13 mouse cellular contexts compared by ENCODE assay signal in the genomic region with DNA sequence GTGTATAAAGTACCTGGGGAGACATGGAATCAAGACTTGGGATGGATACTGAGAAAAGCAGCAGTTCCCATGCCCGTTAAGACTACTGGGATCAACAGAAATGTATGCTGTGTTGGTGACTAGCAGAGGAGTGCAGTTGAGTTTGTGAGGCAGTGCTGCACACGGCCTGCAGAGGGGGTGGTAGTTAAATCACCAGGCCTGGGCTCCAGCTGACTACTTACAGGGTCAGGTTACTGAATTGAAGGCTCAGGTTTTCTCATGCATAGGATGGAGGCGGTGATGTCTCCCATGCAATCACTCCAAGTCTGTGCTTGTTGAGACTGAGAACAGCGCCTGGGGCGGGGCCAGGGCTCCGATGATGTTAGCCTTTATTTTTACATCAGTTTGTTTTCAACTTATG. TPM values are rescaled to one million over a fixed set of nuclear protein-coding genes. Genes with fewer than 3 reads are reported as not detected.
DNase-seq lines count a peak whose midpoint lies in the region; ATAC-seq and TF ChIP-seq lines count a peak whose summit lies in the region.
"Had no signal": no experiment of that assay in that cellular context is flagged by ENCODE, and none has a peak within 500 bp of the region (broad histone marks: within the 10 kb centered on the region; RNA-seq: fewer than 3 reads in every experiment).

No protein-coding gene starts in this region.

- no peaks in the 10 kb centered on the region for H3K9me3 ChIP-seq in kidney, embryonic 14.5 days (ENCODE audit: control insufficient read depth, low read length)
- H3K9me3 ChIP-seq in ES-Bruce4 (replicated peaks; ENCODE audit: control insufficient read depth, insufficient read depth, low read length, poor library complexity, severe bottlenecking), result no peaks in the 10 kb centered on the region
- no peaks in the 10 kb centered on the region for H3K9me3 ChIP-seq in embryonic facial prominence, embryonic 12.5 days
- H3K9me3 ChIP-seq: hindbrain, embryonic 13.5 days; neural tube, embryonic 15.5 days had no signal

- no peaks in the 10 kb centered on the region for H3K36me3 ChIP-seq in kidney, embryonic 14.5 days (ENCODE audit: control insufficient read depth, insufficient read depth, low read length)
- H3K36me3 ChIP-seq in ES-Bruce4 (ENCODE audit: control insufficient read depth, insufficient read depth, low read length, poor library complexity, severe bottlenecking), result no peaks in the 10 kb centered on the region
- no peaks in the 10 kb centered on the region for H3K36me3 ChIP-seq in embryonic facial prominence, embryonic 12.5 days
- H3K36me3 ChIP-seq: hindbrain, embryonic 13.5 days; neural tube, embryonic 15.5 days had no signal

- no peaks in the 10 kb centered on the region for H3K4me1 ChIP-seq in kidney, embryonic 14.5 days (ENCODE audit: control insufficient read depth, insufficient read depth, low read length)
- no peaks in the 10 kb centered on the region for H3K4me1 ChIP-seq in ES-Bruce4 (ENCODE audit: control insufficient read depth, insufficient read depth, low read length)
- H3K4me1 ChIP-seq in embryonic facial prominence, embryonic 12.5 days, result peaks cover 31% of the 10 kb centered on the region

- TF ChIP-seq CTCF in ES-Bruce4 (IDR thresholded peaks at IDR 0.05; ENCODE audit: low read depth, low read length), result peak; percentile 81

- peak; percentile 33; the same call in 1 of the 2 replicates for TF ChIP-seq EP300 in ES-Bruce4 (IDR thresholded peaks at IDR 0.05; ENCODE audit: insufficient read depth, low read depth, low read length)

- 14% methylated on average over 6 of the region's 6 CpGs for WGBS in kidney, embryonic 14.5 days
- WGBS in embryonic facial prominence, embryonic 12.5 days, result 19% methylated on average over 6 of the region's 6 CpGs

- no peak overlapping the region for H3K9ac ChIP-seq in kidney, embryonic 14.5 days (ENCODE audit: low read depth, low read length)
- no peak overlapping the region for H3K9ac ChIP-seq in ES-Bruce4 (ENCODE audit: low read depth, poor library complexity, severe bottlenecking)
- no peak overlapping the region for H3K9ac ChIP-seq in embryonic facial prominence, embryonic 12.5 days
- H3K9ac ChIP-seq: hindbrain, embryonic 13.5 days; neural tube, embryonic 15.5 days had no signal

- H3K4me2 ChIP-seq in kidney, embryonic 14.5 days (replicated peaks; ENCODE audit: low read depth, low read length), result no peak overlapping the region
- H3K4me2 ChIP-seq in embryonic facial prominence, embryonic 12.5 days (replicated peaks), result no peak overlapping the region
- H3K4me2 ChIP-seq: hindbrain, embryonic 13.5 days; neural tube, embryonic 15.5 days had no signal

- no peak for TF ChIP-seq POLR2A in ES-Bruce4 (IDR thresholded peaks at IDR 0.05; ENCODE audit: insufficient read depth, low read length)

- H3K27me3 ChIP-seq in kidney, embryonic 14.5 days (ENCODE audit: control insufficient read depth, insufficient read depth, low read length), result no peaks in the 10 kb centered on the region
- no peaks in the 10 kb centered on the region for H3K27me3 ChIP-seq in ES-Bruce4 (ENCODE audit: control insufficient read depth, insufficient read depth, low read length, poor library complexity, severe bottlenecking)
- H3K27me3 ChIP-seq in embryonic facial prominence, embryonic 12.5 days, result no peaks in the 10 kb centered on the region
- H3K27me3 ChIP-seq: neural tube, embryonic 15.5 days had no signal

- ATAC-seq in kidney, embryonic 14.5 days (ENCODE audit: low FRiP score, low TSS enrichment), result peak; percentile 68; the same call in 1 of the 2 replicates
- ATAC-seq in embryonic facial prominence, embryonic 12.5 days (ENCODE audit: insufficient number of reproducible peaks, insufficient read depth, low FRiP score, low TSS enrichment), result 0 out of 2 replicates have a peak, but pooled peaks have one; percentile 47
- no peak for ATAC-seq in erythroid progenitor cell, adult 5-6 weeks (replicated peaks; ENCODE audit: low FRiP score, poor library complexity, severe bottlenecking)

- H3K27ac ChIP-seq in kidney, embryonic 14.5 days (ENCODE audit: low read depth, low read length), result no peak overlapping the region
- H3K27ac ChIP-seq in ES-Bruce4 (ENCODE audit: insufficient read depth, low read length), result no peak overlapping the region
- H3K27ac ChIP-seq in embryonic facial prominence, embryonic 12.5 days, result peak overlapping the region; percentile 57; the same call in 1 of the 2 replicates
- H3K27ac ChIP-seq: hindbrain, embryonic 13.5 days; neural tube, embryonic 15.5 days had no signal

- no peak for DNase-seq in kidney, postnatal 14 days
- peak; percentile 29 for DNase-seq in 3T3-L1 (ENCODE audit: low read depth, low spot score)
- no peak for DNase-seq in cerebellum, postnatal 14 days
- no peak for DNase-seq in ovary, postnatal 14 days (ENCODE audit: low spot score)
- DNase-seq: gastrocnemius, postnatal 25 days had no signal

- no peak overlapping the region for H3K4me3 ChIP-seq in kidney, embryonic 14.5 days (ENCODE audit: low read length)
- H3K4me3 ChIP-seq in ES-Bruce4 (ENCODE audit: low read depth, low read length), result no peak overlapping the region
- no peak overlapping the region for H3K4me3 ChIP-seq in embryonic facial prominence, embryonic 12.5 days
- H3K4me3 ChIP-seq: erythroblast, embryonic 14.5 days; hindbrain, embryonic 13.5 days; neural tube, embryonic 15.5 days had no signal

RNA-seq across cellular contexts. Expression of gene Cxcl14, which starts 31.4 kb away (rescaled TPM):
- polyA plus RNA-seq in kidney, embryonic 14.5 days (2014; fragmentation: Nextera tagmentation; extraction: Ambion mirVana), result 19.2 and 20.8 TPM in 2 replicates
- 2.3 and 3.3 TPM in 2 replicates for polyA plus RNA-seq in ES-Bruce4 (2011; ENCODE audit: insufficient read depth, insufficient read length, low read depth, missing spikeins)
- polyA plus RNA-seq in embryonic facial prominence, embryonic 12.5 days (2016; fragmentation: Nextera tagmentation; extraction: Ambion mirVana), result 308 and 338 TPM in 2 replicates
- total RNA-seq in erythroid progenitor cell, adult 5-6 weeks (2015; ENCODE audit: low replicate concordance), result 1.1 and 2.9 TPM in 2 replicates
- 1.9 and 2.6 TPM in 2 replicates for total RNA-seq in erythroid progenitor cell, adult 5-6 weeks (2017; ENCODE audit: low replicate concordance)
- total RNA-seq: megakaryocyte-erythroid progenitor cell, adult 5-6 weeks had no signal
- polyA plus RNA-seq: erythroblast, embryonic 14.5 days had no signal

Comparison
In these comparisons a context has a peak if more than half of its experiments do, and no peak if none do; other contexts are left out.
1. RNA of gene Cxcl14, which starts 31.4 kb away (polyA plus RNA-seq): 308 to 338 TPM in embryonic facial prominence, embryonic 12.5 days; 19.2 to 20.8 TPM in kidney, embryonic 14.5 days and 2.3 to 3.3 TPM in ES-Bruce4; every median in the first group is over 10 times any median in the second.